Mouse (Mus musculus) ES-Bruce4 (cell line): Measurements from ENCODE around the gene Tamm41.

Source experiments
- CTCF ChIP-seq: IDR thresholded peaks from one replicate; pipeline ENCODE4 v1.8.1; 2011; ENCODE audit warnings: low read depth, low read length
- EP300 ChIP-seq: IDR thresholded peaks from 2 replicates; pipeline ENCODE4 v1.6.1; 2011; ENCODE audit warnings: low read depth, low read length; ENCODE audit not compliant: insufficient read depth
- POLR2A ChIP-seq: IDR thresholded peaks from one replicate; pipeline ENCODE4 v1.8.1; 2011; ENCODE audit warnings: low read length; ENCODE audit not compliant: insufficient read depth

DNA sequence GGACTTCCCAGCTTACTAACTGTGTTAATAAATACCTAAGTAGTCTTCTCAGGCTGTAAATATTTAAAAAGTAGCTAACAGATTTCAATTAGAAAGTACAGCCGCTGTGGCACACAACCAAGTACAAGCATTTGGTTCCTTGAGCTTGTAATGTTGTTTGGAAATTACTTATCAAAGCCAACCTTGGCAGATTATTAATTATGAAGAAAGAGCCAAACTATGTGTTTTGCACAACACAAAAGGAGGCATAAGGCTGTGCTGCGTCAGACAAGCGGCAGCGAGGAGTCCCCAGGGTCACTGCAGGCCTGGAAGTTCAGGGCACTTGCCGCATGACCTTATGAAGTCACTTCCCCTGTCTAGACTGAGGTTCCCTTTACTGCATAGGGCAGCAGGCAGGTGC is 4.2 kb downstream of the Tamm41 start:
- TF ChIP-seq POLR2A (no peak), CTCF (no peak), EP300 (no peak)
